Mouse (Mus musculus): Measurements from ENCODE around the gene Psg16. TPM values are rescaled to one million over a fixed set of nuclear protein-coding genes. Genes with fewer than 3 reads are reported as not detected.
A peak's percentile ranks its signal among the peaks of the same experiment; 100 is the strongest.

The Psg16 gene
- polyA plus RNA-seq (2014; fragmentation: Nextera tagmentation; extraction: Ambion mirVana) = 0.09 TPM in 1 of 2 replicates, not detected in the other

DNA sequence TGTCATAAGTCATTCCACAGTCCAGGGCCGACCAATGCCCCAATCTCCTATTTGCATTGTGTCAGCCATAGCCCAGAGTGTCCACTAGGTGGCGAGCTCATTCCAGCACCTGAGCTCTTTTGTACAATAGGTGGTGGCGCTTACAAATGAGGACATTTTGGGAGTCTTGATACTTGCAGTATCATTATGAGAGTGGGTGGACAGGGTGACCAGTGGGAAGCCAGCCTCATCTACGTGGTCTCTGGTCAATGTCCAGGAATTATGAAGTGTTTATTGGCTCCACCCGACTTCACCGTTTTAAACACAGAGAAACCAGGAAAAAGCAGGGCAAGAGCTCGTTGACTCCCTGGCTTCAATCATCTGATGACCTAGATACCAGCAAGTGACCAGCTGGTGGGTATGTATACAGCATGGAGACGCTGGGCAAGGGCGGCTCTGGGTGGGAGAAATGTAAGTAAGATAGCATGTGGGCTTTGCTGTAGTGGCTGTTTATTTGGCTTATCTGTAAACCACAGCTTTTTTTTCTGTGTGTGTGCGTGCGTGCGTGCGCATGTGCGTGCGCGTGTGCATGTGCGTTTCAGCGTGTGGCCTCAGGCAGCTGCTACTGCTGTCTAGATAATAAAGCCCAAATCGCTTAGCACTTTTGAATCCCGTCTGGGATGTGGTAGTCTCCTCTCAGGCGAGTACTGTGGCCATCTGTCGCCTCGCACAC, at the start of gene Psg16:
Gene Psg16, plus strand, starts transcription at position 137 of the 712 bp plus-strand sequence.
- DNase-seq (ENCODE audit: low spot score) (peak; percentile 55), ATAC-seq (ENCODE audit: insufficient read depth, low FRiP score, low TSS enrichment) (peak; percentile 67)
- H3K9me3 ChIP-seq (ENCODE audit: control insufficient read depth, low read length) = no peaks in the 10 kb centered on the region
- H3K4me3 ChIP-seq (ENCODE audit: low read depth, low read length) = no peak within 1 kb of the TSS
- no peaks in the 10 kb centered on the region for H3K36me3 ChIP-seq (ENCODE audit: control insufficient read depth, insufficient read depth, low read length)
- no peaks in the 10 kb centered on the region for H3K27me3 ChIP-seq (ENCODE audit: control insufficient read depth, insufficient read depth, low read length)
- H3K4me1 ChIP-seq (ENCODE audit: control insufficient read depth, insufficient read depth, low read length) = no peaks in the 10 kb centered on the region
- 71% methylated on average over 23 of the region's 23 CpGs for WGBS
- H3K27ac ChIP-seq (ENCODE audit: low read depth, low read length) = no peak within 1 kb of the TSS
- no peak within 1 kb of the TSS for H3K4me2 ChIP-seq (ENCODE audit: low read depth)
- no peak within 1 kb of the TSS for H3K9ac ChIP-seq (ENCODE audit: low read length)

DNA sequence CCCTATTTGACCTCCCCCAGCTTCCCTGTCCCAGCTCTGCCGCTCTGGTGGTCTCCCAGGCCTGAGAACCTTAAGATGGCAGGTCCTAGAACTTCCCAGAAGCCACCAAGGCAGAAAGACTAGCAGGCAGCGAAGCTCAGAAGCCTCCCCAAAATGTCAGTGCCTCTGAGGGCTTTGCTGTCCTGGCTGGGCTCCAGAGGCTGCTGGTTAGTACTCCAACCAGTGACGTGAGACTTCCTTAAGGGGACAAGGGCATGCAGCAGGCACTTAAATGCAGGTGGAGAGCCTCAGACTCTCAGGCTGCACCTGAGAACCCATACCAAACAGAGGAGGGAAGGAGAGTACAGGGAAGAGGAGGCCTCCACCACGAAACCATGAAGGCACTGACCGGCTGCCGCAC, 49.7 kb upstream of the Psg16 start:
- Histone ChIP-seq H3K4me1 (ENCODE audit: control insufficient read depth, insufficient read depth, low read length) (peaks cover 9% of the 10 kb centered on the region), H3K4me2 (ENCODE audit: low read depth) (no peak overlapping the region), H3K27me3 (ENCODE audit: control insufficient read depth, insufficient read depth, low read length) (no peaks in the 10 kb centered on the region), H3K4me3 (ENCODE audit: low read depth, low read length) (no peak overlapping the region), H3K9ac (ENCODE audit: low read length) (no peak overlapping the region), H3K27ac (ENCODE audit: low read depth, low read length) (no peak overlapping the region), H3K9me3 (ENCODE audit: control insufficient read depth, low read length) (no peaks in the 10 kb centered on the region), H3K36me3 (ENCODE audit: control insufficient read depth, insufficient read depth, low read length) (peaks cover 15% of the 10 kb centered on the region)
- DNase-seq (ENCODE audit: low spot score) (no peak), ATAC-seq (ENCODE audit: insufficient read depth, low FRiP score, low TSS enrichment) (no peak)
- 91% methylated on average over 6 of the region's 6 CpGs for WGBS

DNA sequence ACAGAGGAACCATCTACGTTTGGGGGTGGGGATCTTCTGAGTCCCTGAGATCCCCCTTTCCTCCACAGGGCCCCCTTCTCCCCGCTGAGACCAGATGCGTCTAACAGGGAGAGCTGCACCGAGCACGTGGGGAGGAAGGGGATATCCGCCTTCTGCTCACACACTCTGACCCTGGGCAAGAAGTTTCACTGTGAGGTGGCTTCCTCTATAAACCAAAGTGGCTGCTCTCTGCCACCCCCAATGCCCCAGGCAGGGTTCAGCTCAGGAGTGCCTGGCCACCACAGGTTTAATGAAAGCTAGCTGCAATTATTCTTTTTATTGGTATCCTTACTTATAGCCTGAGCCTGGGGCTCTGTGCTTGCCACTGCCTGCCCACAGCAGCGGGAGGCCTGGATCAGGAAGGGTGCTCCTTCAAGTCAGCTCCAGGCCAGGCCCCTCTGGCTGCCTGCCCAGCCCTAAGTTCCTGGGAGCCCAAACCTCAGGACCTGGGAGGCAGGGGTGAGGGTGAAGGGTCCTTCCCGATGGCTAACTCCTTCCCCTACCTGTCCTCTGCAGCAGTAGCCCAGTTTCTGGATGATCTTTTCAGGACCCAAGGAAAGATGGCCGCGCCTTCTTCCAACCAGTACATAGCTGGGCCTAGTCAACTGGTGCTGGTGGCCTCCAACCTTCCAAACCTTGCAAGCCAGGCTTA, 48.9 kb upstream of the Psg16 start:
- H3K27me3 ChIP-seq (ENCODE audit: control insufficient read depth, insufficient read depth, low read length) = no peaks in the 10 kb centered on the region
- H3K4me3 ChIP-seq (ENCODE audit: low read depth, low read length) = no peak overlapping the region
- ATAC-seq (ENCODE audit: insufficient read depth, low FRiP score, low TSS enrichment) (no peak), DNase-seq (ENCODE audit: low spot score) (no peak)
- no peak overlapping the region for H3K9ac ChIP-seq (ENCODE audit: low read length)
- H3K36me3 ChIP-seq (ENCODE audit: control insufficient read depth, insufficient read depth, low read length) = peaks cover 12% of the 10 kb centered on the region
- no peaks in the 10 kb centered on the region for H3K9me3 ChIP-seq (ENCODE audit: control insufficient read depth, low read length)
- H3K4me2 ChIP-seq (ENCODE audit: low read depth) = no peak overlapping the region
- 90% methylated on average over 10 of the region's 10 CpGs for WGBS
- H3K4me1 ChIP-seq (ENCODE audit: control insufficient read depth, insufficient read depth, low read length) = peaks cover 9% of the 10 kb centered on the region
- no peak overlapping the region for H3K27ac ChIP-seq (ENCODE audit: low read depth, low read length)

- Histone ChIP-seq H3K27ac (ENCODE audit: low read depth, low read length) (no peak overlapping the region), H3K36me3 (ENCODE audit: control insufficient read depth, insufficient read depth, low read length) (peaks cover 9% of the 10 kb centered on the region), H3K4me3 (ENCODE audit: low read depth, low read length) (no peak overlapping the region), H3K9me3 (ENCODE audit: control insufficient read depth, low read length) (no peaks in the 10 kb centered on the region), H3K4me1 (ENCODE audit: control insufficient read depth, insufficient read depth, low read length) (peaks cover 9% of the 10 kb centered on the region), H3K4me2 (ENCODE audit: low read depth) (no peak overlapping the region), H3K9ac (ENCODE audit: low read length) (no peak overlapping the region), H3K27me3 (ENCODE audit: control insufficient read depth, insufficient read depth, low read length) (no peaks in the 10 kb centered on the region)
- WGBS = 84% methylated on average over 4 of the region's 4 CpGs
- DNase-seq (ENCODE audit: low spot score) (no peak), ATAC-seq (ENCODE audit: insufficient read depth, low FRiP score, low TSS enrichment) (no peak)
Measured at GRCm38 (mm10) chr7:17025505-17025894, 48.3 kb upstream of the Psg16 start.

- Histone ChIP-seq H3K4me3 (ENCODE audit: low read depth, low read length) (0 out of 2 replicates have a peak overlapping the region, but pooled peaks have one; percentile 63), H3K27ac (ENCODE audit: low read depth, low read length) (no peak overlapping the region)
Measured at GRCm38 (mm10) chr7:17025896-17026622, 47.8 kb upstream of the Psg16 start.

DNA sequence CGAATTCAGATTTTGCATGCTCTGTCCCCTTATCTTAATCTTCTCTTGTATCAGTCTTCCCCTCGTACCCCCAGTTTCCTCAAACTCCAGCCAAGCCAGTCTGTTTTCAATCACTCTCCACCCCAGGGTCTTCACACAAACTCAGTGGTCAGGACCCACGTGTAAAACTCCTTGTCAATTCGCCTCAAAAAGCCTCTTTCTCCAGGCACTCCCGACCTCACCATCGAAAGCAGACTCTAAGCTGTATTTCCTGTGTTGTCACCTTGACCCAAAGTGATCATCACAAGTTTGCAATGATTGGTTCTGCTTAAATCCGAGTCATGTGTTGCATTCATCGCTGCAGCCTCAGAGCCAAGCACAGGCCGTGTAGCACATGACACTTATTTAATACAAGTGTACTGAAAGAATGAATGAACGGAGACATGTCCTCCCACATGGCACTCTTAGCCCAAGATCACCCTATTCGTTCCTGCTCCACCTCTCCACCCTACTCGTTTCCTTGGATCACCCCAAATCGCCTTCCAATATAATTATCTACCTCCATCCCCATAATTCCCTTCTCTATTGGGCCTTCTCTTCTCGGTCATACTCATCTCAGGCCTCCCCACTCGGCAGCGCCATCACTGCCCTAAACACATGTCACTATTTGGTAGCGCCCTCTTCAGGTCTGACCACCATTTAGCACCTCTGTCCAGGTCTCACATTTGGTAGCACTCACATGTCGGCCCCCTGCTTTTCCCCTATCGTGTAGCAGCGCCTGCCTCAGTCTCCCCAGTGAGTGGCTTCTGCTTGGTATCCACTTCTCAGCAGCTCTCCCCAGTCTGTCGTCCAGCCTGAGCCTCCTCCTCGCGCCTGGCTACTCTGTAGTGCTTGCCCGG, 46.9 kb upstream of the Psg16 start:
- DNase-seq (ENCODE audit: low spot score) = peak; percentile 78
- WGBS = 8% methylated on average over 24 of the region's 24 CpGs
- ATAC-seq (ENCODE audit: insufficient read depth, low FRiP score, low TSS enrichment) = peak; percentile 81
- Histone ChIP-seq H3K27ac (ENCODE audit: low read depth, low read length) (no peak overlapping the region), H3K9ac (ENCODE audit: low read length) (peak overlapping the region; percentile 63), H3K4me1 (ENCODE audit: control insufficient read depth, insufficient read depth, low read length) (peaks cover 9% of the 10 kb centered on the region), H3K9me3 (ENCODE audit: control insufficient read depth, low read length) (no peaks in the 10 kb centered on the region), H3K36me3 (ENCODE audit: control insufficient read depth, insufficient read depth, low read length) (peaks cover 3% of the 10 kb centered on the region; the same call in 1 of the 2 replicates), H3K4me2 (ENCODE audit: low read depth) (peak overlapping the region; percentile 69), H3K27me3 (ENCODE audit: control insufficient read depth, insufficient read depth, low read length) (no peaks in the 10 kb centered on the region), H3K4me3 (ENCODE audit: low read depth, low read length) (peak overlapping the region; percentile 63)

More at GRCm38 (mm10) chr7:17025896-17026622, 47.8 kb upstream of the Psg16 start:
- Histone ChIP-seq H3K9ac (ENCODE audit: low read length) (no peak overlapping the region), H3K27me3 (ENCODE audit: control insufficient read depth, insufficient read depth, low read length) (no peaks in the 10 kb centered on the region), H3K4me2 (ENCODE audit: low read depth) (no peak overlapping the region), H3K4me1 (ENCODE audit: control insufficient read depth, insufficient read depth, low read length) (peaks cover 9% of the 10 kb centered on the region), H3K36me3 (ENCODE audit: control insufficient read depth, insufficient read depth, low read length) (peaks cover 7% of the 10 kb centered on the region; the same call in 1 of the 2 replicates), H3K9me3 (ENCODE audit: control insufficient read depth, low read length) (no peaks in the 10 kb centered on the region)
- DNase-seq (ENCODE audit: low spot score) (no peak), ATAC-seq (ENCODE audit: insufficient read depth, low FRiP score, low TSS enrichment) (no peak)
- 81% methylated on average over 9 of the region's 9 CpGs for WGBS

GRCm38 (mm10) chr7:17027588-17028343, 46.1 kb upstream of the Psg16 start, which contains the start of gene Ppp5c:
Gene Ppp5c (minus strand): TSS chr7:17027924.
- H3K27me3 ChIP-seq (ENCODE audit: control insufficient read depth, insufficient read depth, low read length) = no peaks in the 10 kb centered on the region

More at GRCm38 (mm10) chr7:17027588-17028343, 46.1 kb upstream of the Psg16 start, which contains the start of gene Ppp5c:
- WGBS = under 1% methylated on average over 56 of the region's 58 CpGs
- Histone ChIP-seq H3K4me1 (ENCODE audit: control insufficient read depth, insufficient read depth, low read length) (peaks cover 9% of the 10 kb centered on the region), H3K36me3 (ENCODE audit: control insufficient read depth, insufficient read depth, low read length) (no peaks in the 10 kb centered on the region), H3K9ac (ENCODE audit: low read length) (peak within 1 kb of the TSS; percentile 63), H3K4me2 (ENCODE audit: low read depth) (peak within 1 kb of the TSS; percentile 69), H3K9me3 (ENCODE audit: control insufficient read depth, low read length) (no peaks in the 10 kb centered on the region), H3K4me3 (ENCODE audit: low read depth, low read length) (peak within 1 kb of the TSS; percentile 63), H3K27ac (ENCODE audit: low read depth, low read length) (no peak within 1 kb of the TSS)
- DNase-seq (ENCODE audit: low spot score) (peak; percentile 94), ATAC-seq (ENCODE audit: insufficient read depth, low FRiP score, low TSS enrichment) (peak; percentile 86)

Data from neural tube, embryonic 11.5 days (tissue).